Mouse (Mus musculus) heart, postnatal 4 days (tissue): ENCODE results near the gene Cpsf4. TPM values are rescaled to one million over a fixed set of nuclear protein-coding genes. Genes with fewer than 3 reads are reported as not detected.
"Not testable (repeated sequence)": the region's sequence is repeated elsewhere in the genome, so short reads cannot be mapped to it uniquely, and the experiment has no call there.

ENCODE experiments used
- DNase-seq: peaks from one replicate; pipeline ENCODE4 v3.0.0; 2021
- total RNA-seq, 2 experiments: library from RNA; stranded (reverse); gene quantifications; 2 replicates each; pipeline ENCODE4 v1.2.3; 2021

Cpsf4 gene
- total RNA-seq, 2 experiments from 2014 or later: 16.6 to 17.5 TPM

DNA sequence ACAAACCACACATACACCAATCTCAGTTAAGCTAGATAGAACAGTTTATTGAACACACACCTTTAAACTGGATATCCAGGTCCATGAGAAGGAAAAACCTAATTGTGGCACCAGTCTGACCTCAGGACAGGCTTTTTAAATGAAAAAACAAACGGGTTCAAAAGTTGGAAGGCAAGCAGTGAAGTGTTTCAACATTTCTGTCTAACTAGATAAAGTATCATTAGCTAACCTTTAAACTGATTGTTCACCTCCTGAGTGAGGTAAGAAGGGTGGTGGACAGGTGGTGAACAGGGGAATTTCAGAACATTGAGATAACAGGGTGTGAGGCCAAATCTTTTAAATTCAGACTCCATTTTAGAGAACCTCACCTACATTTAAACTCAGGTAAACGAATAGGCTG is 59.4 kb downstream of the Cpsf4 start:
- no peak for DNase-seq

DNA sequence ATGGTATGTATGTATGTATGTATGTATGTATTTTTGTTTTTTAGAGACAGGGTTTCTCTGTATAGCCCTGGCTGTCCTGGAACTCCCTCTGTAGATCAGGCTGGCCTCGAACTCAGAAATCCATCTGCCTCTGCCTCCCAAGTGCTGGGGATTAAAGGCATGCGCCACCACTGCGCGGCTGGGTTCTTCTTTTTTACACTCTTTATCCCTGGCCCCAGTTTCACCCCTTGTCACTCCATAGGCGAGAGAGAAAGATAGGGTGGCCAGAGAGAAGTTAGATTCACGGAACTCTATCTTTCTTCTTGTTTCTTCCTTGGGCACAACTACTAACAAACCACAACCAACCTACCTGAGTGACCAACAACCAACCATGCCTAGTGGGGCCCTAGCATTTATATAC is 62.3 kb downstream of the Cpsf4 start:
- not testable (repeated sequence) for DNase-seq

DNA sequence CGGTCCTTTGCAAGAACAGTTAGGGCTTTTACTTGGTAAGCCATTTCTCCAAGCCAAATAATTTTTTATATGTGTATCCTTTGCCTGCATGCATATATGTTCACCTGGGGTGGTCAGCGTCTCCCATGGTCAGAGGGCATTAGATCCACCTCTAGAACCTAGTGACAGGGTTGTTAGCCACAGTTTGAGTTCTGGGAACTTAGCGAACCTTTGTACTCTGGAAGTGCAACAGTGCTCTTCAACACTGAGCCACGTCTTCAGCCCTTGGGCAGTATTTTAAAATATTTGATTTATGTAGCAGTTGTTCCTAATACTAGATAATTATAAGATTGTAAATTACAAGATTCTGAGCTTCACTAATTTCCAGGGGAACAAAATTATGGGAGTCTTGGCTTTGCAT is 63.6 kb downstream of the Cpsf4 start:
- no peak for DNase-seq

DNA sequence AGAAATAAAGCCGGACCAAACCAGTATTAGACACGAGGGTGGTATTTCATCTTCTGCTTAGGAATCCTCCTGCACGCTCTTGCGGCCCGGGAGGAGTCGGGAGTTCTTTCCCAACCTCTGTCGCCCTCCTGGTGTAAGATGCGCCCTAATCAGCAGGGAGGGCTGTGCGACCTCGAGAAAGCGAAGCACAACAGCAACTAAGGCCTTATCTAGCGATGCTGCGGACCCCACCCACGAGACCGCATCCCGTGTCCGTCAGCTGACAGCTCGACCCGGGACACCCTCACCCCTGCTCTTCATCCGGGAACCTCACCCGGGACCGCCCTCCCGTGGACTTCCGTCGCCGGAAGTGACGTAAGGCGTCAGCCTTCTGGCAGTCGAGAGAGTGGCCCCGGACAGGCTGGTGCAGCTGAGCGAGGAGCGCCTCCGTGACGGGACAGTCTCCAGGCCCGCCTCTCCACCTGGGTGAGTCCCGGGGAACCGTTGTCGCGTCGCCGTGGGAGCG is 64.4 kb downstream of the Cpsf4 start, which contains the start of gene Zfp655:
Gene Zfp655 (plus strand): TSS at position 349 of the 505 bp plus-strand sequence.
- DNase-seq: peak; percentile 98

Other genes starting within 250 kb of the Cpsf4 start
- 10 to 100 TPM; 34.0 to 36.3 TPM for gene Smurf1, start 201.4 kb upstream of the Cpsf4 start, total RNA-seq
- gene Gm4871, start 134.5 kb upstream of the Cpsf4 start, total RNA-seq: not detected
- gene 1700018F24Rik, start 124.2 kb upstream of the Cpsf4 start, total RNA-seq: not detected
- 10 to 100 TPM; 71.9 to 78.2 TPM for gene Arpc1a, start 83.4 kb upstream of the Cpsf4 start, total RNA-seq
- gene Kpna7, start 83.2 kb upstream of the Cpsf4 start, total RNA-seq: not detected
- gene Arpc1b, start 53.0 kb upstream of the Cpsf4 start, total RNA-seq: 100 to 1,000 TPM; 123 to 125 TPM
- gene Pdap1, start 27.0 kb upstream of the Cpsf4 start, total RNA-seq: 10 to 100 TPM; 67.6 to 67.7 TPM
- gene Bud31, start 26.9 kb upstream of the Cpsf4 start, total RNA-seq: 10 to 100 TPM; 82.7 to 88.9 TPM
- gene Ptcd1, start 105 bp upstream of the Cpsf4 start, total RNA-seq: 10 to 100 TPM; 18.6 to 21.7 TPM
- gene Atp5j2, start 24.8 kb downstream of the Cpsf4 start, total RNA-seq: 100 to 1,000 TPM; 760 to 785 TPM
- gene Zkscan14, start 34.7 kb downstream of the Cpsf4 start, total RNA-seq: 1 to 10 TPM; 4.1 to 4.6 TPM
- gene Zkscan5, start 37.3 kb downstream of the Cpsf4 start, total RNA-seq: 10 to 100 TPM; 16.5 to 17.7 TPM
- 10 to 100 TPM; 31.7 to 33.7 TPM for gene Zfp655, start 64.5 kb downstream of the Cpsf4 start, total RNA-seq
- 10 to 100 TPM; 15.4 to 15.9 TPM for gene Zscan25, start 113.3 kb downstream of the Cpsf4 start, total RNA-seq
- not detected for gene Cyp3a57, start 178.1 kb downstream of the Cpsf4 start, total RNA-seq